Mouse (Mus musculus): ENCODE measurements around the gene Pxn.

DNA sequence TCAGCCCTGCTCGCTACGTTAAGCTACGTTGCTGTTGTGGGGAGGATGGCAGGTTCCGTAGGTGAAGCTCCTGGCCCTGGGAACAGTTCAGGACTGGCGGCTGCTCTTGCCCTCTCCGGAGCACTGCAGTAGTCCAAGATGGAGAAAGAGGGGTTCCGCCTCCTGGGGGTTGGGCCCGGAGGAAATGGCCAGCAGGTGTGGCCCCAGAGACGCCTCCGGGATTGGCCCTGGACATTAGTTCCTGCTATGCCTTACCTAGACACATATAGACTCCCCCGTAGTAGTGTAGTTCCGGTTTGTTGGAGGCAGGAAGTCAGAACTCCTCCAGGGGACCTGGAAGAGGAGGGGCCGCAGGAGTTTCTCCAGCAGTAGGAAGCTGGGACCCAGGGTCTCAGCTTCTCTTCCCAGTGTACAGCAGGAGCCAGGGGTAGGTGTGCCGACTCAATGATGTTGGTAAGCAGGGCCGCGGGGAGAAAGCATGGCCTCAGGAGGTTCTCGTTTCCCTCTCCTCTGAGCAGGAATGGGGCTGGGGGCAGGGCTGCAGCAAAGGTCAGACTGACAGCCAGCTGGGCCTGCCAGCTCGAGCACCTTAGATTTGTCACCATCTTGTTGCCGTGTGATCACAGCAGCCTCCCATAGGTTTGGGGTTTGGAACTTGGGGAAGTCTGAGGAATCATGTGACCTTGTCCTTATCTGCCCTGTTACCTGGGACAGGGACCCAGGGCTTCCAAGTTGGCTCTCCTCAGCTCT is 36.3 kb downstream of the Pxn start:
- TF ChIP-seq EP300 (IDR thresholded peaks at IDR 0.05), result no peak; the same call in 1 of the 2 replicates
- TF ChIP-seq CTCF (IDR thresholded peaks at IDR 0.05), result no peak

All from lung, postnatal 0 days (tissue).